Mouse (Mus musculus): Measurements from ENCODE around the gene Gm17657. TPM values are rescaled to one million over a fixed set of nuclear protein-coding genes. Genes with fewer than 3 reads are reported as not detected.
"Not testable (repeated sequence)": the region's sequence is repeated elsewhere in the genome, so short reads cannot be mapped to it uniquely, and the experiment has no call there.

The Gm17657 gene
- polyA plus RNA-seq, 1 experiment from 2014 or later: not detected

- ATAC-seq (ENCODE audit: low FRiP score, low read depth); H3K4me1 ChIP-seq; H3K27ac ChIP-seq; H3K4me3 ChIP-seq; H3K9ac ChIP-seq; H3K4me2 ChIP-seq (replicated peaks); H3K9me3 ChIP-seq; H3K27me3 ChIP-seq (replicated peaks): not testable (repeated sequence)
- WGBS: 74% methylated on average over 1 of the region's 1 CpGs
- H3K36me3 ChIP-seq: peaks cover 16% of the 10 kb centered on the region
These were observed 52.0 kb downstream of the Gm17657 start for GRCm38 (mm10) chr17:29497481-29497880.

GRCm38 (mm10) chr17:29497071-29497354, 52.4 kb downstream of the Gm17657 start:
- Histone ChIP-seq H3K9me3 (no peaks in the 10 kb centered on the region), H3K9ac (no peak overlapping the region), H3K4me3 (no peak overlapping the region), H3K27me3 (replicated peaks) (no peaks in the 10 kb centered on the region), H3K4me2 (replicated peaks) (no peak overlapping the region), H3K27ac (no peak overlapping the region), H3K36me3 (peaks cover 16% of the 10 kb centered on the region), H3K4me1 (peaks cover 8% of the 10 kb centered on the region)
- WGBS: 90% methylated on average over 3 of the region's 3 CpGs
- ATAC-seq (ENCODE audit: low FRiP score, low read depth): no peak

DNA sequence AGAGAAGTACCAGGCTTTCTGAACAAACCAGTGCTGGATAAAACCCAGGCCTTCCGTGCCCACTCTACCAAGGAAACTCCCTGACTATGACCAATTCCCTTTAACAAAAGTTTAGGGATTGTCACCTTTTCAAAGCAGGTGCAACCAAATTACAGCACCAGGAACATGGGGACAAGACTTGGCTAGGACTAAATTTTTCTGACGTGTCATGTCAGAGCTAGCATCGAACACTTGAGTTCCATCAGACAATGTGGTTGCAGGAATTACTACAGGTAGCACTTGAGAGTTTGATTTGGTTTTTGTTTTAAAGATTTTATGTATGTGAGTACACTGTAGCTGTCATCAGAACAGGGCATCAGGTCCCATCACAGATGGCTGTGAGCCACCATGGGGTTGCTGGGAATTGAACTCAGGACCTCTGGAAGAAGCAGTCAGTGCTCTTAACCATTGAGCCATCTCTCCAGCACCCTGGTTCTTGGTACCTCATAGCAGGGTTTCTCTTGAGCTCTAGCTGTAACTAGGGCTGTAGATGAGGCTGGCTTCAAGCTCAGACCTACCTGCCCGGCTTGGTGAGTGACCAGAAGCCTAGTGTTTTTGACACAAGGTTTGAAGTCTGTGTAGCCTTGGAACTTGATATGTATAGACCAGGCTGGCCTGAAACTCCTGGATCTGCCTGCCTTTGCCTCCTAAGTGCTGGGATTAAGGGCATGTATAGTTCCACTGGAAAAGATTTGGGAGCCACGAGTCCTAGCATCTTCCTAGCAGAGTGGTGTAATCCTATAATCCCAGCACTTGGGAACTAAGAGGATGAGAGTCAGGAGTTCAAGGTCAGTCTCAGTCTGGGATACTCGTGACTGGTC, 53.0 kb downstream of the Gm17657 start:
- no peaks in the 10 kb centered on the region for H3K9me3 ChIP-seq
- no peak for ATAC-seq (ENCODE audit: low FRiP score, low read depth)
- H3K4me1 ChIP-seq: peaks cover 10% of the 10 kb centered on the region
- peaks cover 16% of the 10 kb centered on the region for H3K36me3 ChIP-seq
- H3K27ac ChIP-seq: no peak overlapping the region
- H3K9ac ChIP-seq: no peak overlapping the region
- 82% methylated on average over 6 of the region's 6 CpGs for WGBS
- no peaks in the 10 kb centered on the region for H3K27me3 ChIP-seq (replicated peaks)
- no peak overlapping the region for H3K4me3 ChIP-seq
- no peak overlapping the region for H3K4me2 ChIP-seq (replicated peaks)

DNA sequence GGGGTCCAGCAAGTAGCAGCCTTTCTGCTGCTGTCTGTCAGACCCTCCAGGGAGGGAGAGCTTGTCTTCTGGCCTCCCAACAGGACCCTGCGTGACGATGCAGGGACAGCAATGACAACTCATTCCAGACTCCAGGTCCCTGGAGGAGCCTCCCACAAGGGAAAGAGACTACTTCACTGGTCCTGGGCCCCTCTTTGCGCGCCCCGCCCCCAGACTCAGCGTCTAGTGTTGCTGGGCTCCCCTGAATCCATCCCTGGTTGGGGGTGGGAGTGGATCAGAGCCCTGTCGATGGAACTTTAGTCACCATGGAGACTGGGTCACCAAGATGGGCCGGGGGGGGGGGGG, 54.7 kb downstream of the Gm17657 start:
- Histone ChIP-seq H3K4me3 (no peak overlapping the region), H3K4me1 (peaks cover 14% of the 10 kb centered on the region), H3K36me3 (peaks cover 16% of the 10 kb centered on the region), H3K9me3 (no peaks in the 10 kb centered on the region), H3K9ac (0 out of 2 replicates have a peak overlapping the region, but pooled peaks have one; percentile 26), H3K4me2 (replicated peaks) (no peak overlapping the region), H3K27ac (no peak overlapping the region), H3K27me3 (replicated peaks) (no peaks in the 10 kb centered on the region)
- 62% methylated on average over 7 of the region's 8 CpGs for WGBS
- ATAC-seq (ENCODE audit: low FRiP score, low read depth): no peak

DNA sequence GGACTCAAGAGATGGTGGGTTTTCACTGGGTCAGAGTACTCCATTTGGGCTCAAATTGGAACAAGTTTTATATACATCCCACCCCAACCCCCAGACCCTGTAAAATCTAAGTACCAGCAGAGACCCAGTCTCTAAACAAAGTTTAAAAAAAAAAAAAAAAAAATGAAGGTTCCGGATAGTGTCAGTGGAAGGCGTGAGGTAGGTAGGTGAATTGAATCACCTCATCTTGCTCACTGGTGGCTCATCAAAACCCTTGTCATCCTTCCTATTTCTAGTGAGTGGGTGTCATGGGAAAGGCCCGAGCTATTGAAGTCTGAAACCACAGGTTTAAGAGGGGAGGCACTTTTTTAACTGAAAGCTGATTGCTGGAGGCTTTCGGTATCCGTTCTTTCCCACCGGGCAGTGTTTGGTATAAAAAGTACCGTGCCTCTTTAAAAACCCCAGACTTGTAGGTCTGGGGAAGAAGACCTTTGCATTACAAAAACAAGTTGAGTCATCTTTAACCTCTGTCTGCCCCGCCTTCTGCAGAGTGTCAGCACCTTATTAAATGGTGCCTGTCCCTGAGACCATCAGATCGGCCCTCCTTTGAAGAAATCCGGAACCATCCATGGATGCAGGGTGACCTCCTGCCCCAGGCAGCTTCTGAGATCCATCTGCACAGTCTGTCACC, 55.2 kb downstream of the Gm17657 start:
- Histone ChIP-seq H3K4me2 (replicated peaks) (peak overlapping the region; percentile 91; the same call in 1 of the 2 replicates), H3K27me3 (replicated peaks) (no peaks in the 10 kb centered on the region), H3K9ac (0 out of 2 replicates have a peak overlapping the region, but pooled peaks have one; percentile 26), H3K4me3 (no peak overlapping the region), H3K27ac (no peak overlapping the region), H3K9me3 (no peaks in the 10 kb centered on the region), H3K36me3 (peaks cover 16% of the 10 kb centered on the region), H3K4me1 (peaks cover 17% of the 10 kb centered on the region)
- 72% methylated on average over 10 of the region's 10 CpGs for WGBS
- ATAC-seq (ENCODE audit: low FRiP score, low read depth): no peak

- Histone ChIP-seq H3K27me3 (replicated peaks) (no peaks in the 10 kb centered on the region), H3K4me3 (peak overlapping the region; percentile 26; the same call in 1 of the 2 replicates), H3K27ac (no peak overlapping the region), H3K4me1 (peaks cover 22% of the 10 kb centered on the region), H3K36me3 (peaks cover 16% of the 10 kb centered on the region), H3K4me2 (replicated peaks) (peak overlapping the region; percentile 91), H3K9ac (peak overlapping the region; percentile 2; the same call in 1 of the 2 replicates), H3K9me3 (no peaks in the 10 kb centered on the region)
- 71% methylated on average over 11 of the region's 11 CpGs for WGBS
- ATAC-seq (ENCODE audit: low FRiP score, low read depth): no peak
These were observed 55.9 kb downstream of the Gm17657 start for GRCm38 (mm10) chr17:29493461-29493980.

GRCm38 (mm10) chr17:29492269-29493191, 56.9 kb downstream of the Gm17657 start:
- Histone ChIP-seq H3K4me2 (replicated peaks) (peak overlapping the region; percentile 91), H3K36me3 (peaks cover 16% of the 10 kb centered on the region), H3K4me3 (peak overlapping the region; percentile 92), H3K9ac (peak overlapping the region; percentile 91), H3K9me3 (no peaks in the 10 kb centered on the region), H3K27ac (no peak overlapping the region; the same call in 1 of the 2 replicates), H3K4me1 (peaks cover 22% of the 10 kb centered on the region), H3K27me3 (replicated peaks) (no peaks in the 10 kb centered on the region)
- ATAC-seq (ENCODE audit: low FRiP score, low read depth): no peak
- WGBS: 1% methylated on average over 22 of the region's 22 CpGs

DNA sequence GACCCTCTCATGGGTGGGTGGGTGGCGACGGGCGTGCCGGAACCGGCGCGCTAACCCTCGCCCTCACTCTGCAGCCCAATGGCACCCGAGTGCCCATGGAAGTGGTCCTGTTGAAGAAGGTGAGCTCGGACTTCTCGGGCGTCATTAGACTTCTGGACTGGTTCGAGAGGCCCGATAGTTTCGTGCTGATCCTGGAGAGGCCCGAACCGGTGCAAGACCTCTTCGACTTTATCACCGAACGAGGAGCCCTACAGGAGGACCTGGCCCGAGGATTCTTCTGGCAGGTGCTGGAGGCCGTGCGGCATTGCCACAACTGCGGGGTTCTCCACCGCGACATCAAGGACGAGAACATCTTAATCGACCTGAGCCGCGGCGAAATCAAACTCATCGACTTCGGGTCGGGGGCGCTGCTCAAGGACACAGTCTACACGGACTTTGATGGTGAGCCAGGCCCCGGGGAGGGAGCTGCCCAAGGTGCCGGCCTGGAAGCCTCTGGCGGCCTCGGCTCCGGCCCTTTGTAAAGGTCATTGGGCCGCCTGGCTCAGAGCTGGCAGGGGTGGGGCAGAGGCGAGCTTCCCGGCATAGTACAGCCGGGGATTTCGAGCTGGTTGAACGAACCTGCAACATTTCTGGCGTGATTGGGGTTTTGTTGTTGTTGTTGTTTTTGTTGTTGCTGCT, 57.7 kb downstream of the Gm17657 start:
- Histone ChIP-seq H3K9ac (peak overlapping the region; percentile 91), H3K4me3 (peak overlapping the region; percentile 92), H3K4me2 (replicated peaks) (peak overlapping the region; percentile 91), H3K4me1 (peaks cover 22% of the 10 kb centered on the region), H3K27me3 (replicated peaks) (no peaks in the 10 kb centered on the region), H3K9me3 (no peaks in the 10 kb centered on the region), H3K27ac (peak overlapping the region; percentile 89; the same call in 1 of the 2 replicates), H3K36me3 (peaks cover 16% of the 10 kb centered on the region)
- WGBS: under 1% methylated on average over 48 of the region's 48 CpGs
- no peak for ATAC-seq (ENCODE audit: low FRiP score, low read depth)

GRCm38 (mm10) chr17:29490713-29491581, 58.5 kb downstream of the Gm17657 start, which contains the start of gene Pim1:
TSS of gene Pim1 (plus strand) at chr17:29490753.
- peak within 1 kb of the TSS; percentile 92 for H3K4me3 ChIP-seq
- H3K36me3 ChIP-seq: peaks cover 16% of the 10 kb centered on the region
- no peaks in the 10 kb centered on the region for H3K9me3 ChIP-seq
- peak within 1 kb of the TSS; percentile 91 for H3K4me2 ChIP-seq (replicated peaks)
- WGBS: under 1% methylated on average over 94 of the region's 99 CpGs
- peak within 1 kb of the TSS; percentile 89 for H3K27ac ChIP-seq
- ATAC-seq (ENCODE audit: low FRiP score, low read depth): peak; percentile 77
- H3K9ac ChIP-seq: peak within 1 kb of the TSS; percentile 91
- H3K27me3 ChIP-seq (replicated peaks): no peaks in the 10 kb centered on the region
- H3K4me1 ChIP-seq: peaks cover 22% of the 10 kb centered on the region

DNA sequence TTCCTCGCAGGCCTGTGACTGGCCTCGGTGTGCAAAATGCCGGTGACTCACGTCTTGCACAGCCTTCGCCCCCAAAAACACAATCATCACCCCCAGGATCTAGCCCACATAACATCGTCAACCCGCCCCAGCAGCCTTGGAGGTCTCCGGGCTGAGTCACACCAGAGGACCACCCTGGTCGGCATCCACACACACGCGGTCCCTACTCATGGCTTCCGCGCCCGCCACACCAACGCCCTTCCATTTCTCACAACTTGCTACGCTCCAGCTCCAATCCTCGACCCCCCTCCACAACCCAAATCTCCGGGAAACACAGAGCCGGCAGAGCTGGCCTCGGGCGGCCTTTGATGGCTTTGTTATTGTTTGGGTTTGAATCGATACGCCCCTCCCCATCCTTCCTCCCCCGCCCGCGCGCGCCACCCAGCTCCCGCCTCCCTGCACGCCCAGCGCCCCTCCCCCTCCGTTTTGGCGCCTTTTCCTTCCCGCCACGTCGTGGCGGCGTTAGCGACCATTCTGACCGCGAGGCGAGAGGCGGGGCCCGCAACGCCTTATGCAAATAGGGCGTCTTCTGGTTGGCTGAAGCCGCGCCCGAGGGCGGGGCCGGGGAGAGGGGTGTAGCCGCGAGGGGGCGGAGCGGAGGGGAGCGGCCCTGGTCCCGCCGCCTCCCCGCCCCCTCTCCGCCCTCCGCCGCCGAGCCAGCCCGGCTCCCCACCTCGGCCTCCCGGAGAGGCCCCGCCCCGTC, 59.3 kb downstream of the Gm17657 start:
- Histone ChIP-seq H3K27me3 (replicated peaks) (no peaks in the 10 kb centered on the region), H3K4me1 (peaks cover 22% of the 10 kb centered on the region), H3K9me3 (no peaks in the 10 kb centered on the region), H3K27ac (peak overlapping the region; percentile 89), H3K4me2 (replicated peaks) (peak overlapping the region; percentile 91), H3K9ac (peak overlapping the region; percentile 91), H3K36me3 (peaks cover 16% of the 10 kb centered on the region), H3K4me3 (peak overlapping the region; percentile 92)
- ATAC-seq (ENCODE audit: low FRiP score, low read depth): peak; percentile 91
- under 1% methylated on average over 62 of the region's 68 CpGs for WGBS
